ENCODE assay signal across 31 mouse cellular contexts in the genomic region with DNA sequence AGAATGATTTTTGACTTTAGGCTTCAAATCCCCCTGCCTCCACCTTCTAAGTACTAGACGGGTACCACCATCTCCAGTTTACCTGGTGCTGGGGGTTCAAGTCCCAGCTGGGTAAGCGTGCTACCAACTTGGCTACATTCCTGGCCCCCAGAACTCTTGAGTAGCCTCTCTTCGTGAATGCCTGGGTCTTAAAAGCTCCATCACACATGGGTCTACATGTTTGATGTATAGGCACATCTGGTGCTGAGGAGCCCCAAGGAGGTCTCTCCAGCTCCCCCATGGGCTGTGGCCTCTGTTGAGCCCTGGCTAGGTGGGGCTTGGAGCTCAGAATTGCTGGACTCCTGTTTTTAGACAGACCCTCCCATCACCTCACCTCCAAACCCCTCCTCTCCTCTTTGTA.
"Had no signal": no experiment of that assay in that cellular context is flagged by ENCODE, and none has a peak within 500 bp of the region (broad histone marks: within the 10 kb centered on the region; RNA-seq: fewer than 3 reads in every experiment).

No protein-coding gene starts in this region.

- H3K9me3 ChIP-seq: limb, embryonic 10.5 days; limb, embryonic 12.5 days; limb, embryonic 13.5 days; limb, embryonic 15.5 days; liver, embryonic 12.5 days; liver, embryonic 13.5 days; liver, embryonic 15.5 days; lung, embryonic 15.5 days; midbrain, embryonic 10.5 days; midbrain, embryonic 12.5 days; midbrain, embryonic 13.5 days; midbrain, embryonic 15.5 days; neural tube, embryonic 12.5 days had no signal

- DNase-seq: left cerebral cortex, postnatal 4 days; liver; liver, embryonic 13.5 days; liver, postnatal 0 days; lung, adult 18-20 months; lung, adult 2 months; lung, embryonic 14.5 days; lung, postnatal 10 days; lung, postnatal 14 days; lung, postnatal 36 days; lung, postnatal 4 days had no signal

- H3K4me3 ChIP-seq: left cerebral cortex, adult 2 months; limb, embryonic 10.5 days; limb, embryonic 12.5 days; limb, embryonic 13.5 days; limb, embryonic 15.5 days; liver, embryonic 12.5 days; liver, embryonic 13.5 days; liver, embryonic 15.5 days; lung, embryonic 15.5 days; megakaryocyte, embryonic 14.5 days; midbrain, embryonic 10.5 days; midbrain, embryonic 12.5 days; midbrain, embryonic 13.5 days; midbrain, embryonic 15.5 days; myocyte; neural tube, embryonic 12.5 days had no signal

- H3K27me3 ChIP-seq: liver, embryonic 13.5 days; liver, embryonic 15.5 days; lung, embryonic 15.5 days; midbrain, embryonic 12.5 days; midbrain, embryonic 15.5 days; neural tube, embryonic 12.5 days had no signal

- H3K36me3 ChIP-seq: limb, embryonic 10.5 days; limb, embryonic 12.5 days; limb, embryonic 13.5 days; limb, embryonic 15.5 days; liver, embryonic 12.5 days; liver, embryonic 13.5 days; liver, embryonic 15.5 days; lung, embryonic 15.5 days; midbrain, embryonic 10.5 days; midbrain, embryonic 12.5 days; midbrain, embryonic 13.5 days; midbrain, embryonic 15.5 days; neural tube, embryonic 12.5 days had no signal

- H3K27ac ChIP-seq: left cerebral cortex, adult 2 months; limb, embryonic 10.5 days; limb, embryonic 12.5 days; limb, embryonic 13.5 days; limb, embryonic 15.5 days; liver, embryonic 12.5 days; liver, embryonic 13.5 days; liver, embryonic 14.5 days; liver, embryonic 15.5 days; lung, embryonic 15.5 days; macrophage; midbrain, embryonic 10.5 days; midbrain, embryonic 12.5 days; midbrain, embryonic 13.5 days; midbrain, embryonic 15.5 days; neural tube, embryonic 12.5 days had no signal

- H3K4me2 ChIP-seq: limb, embryonic 12.5 days; limb, embryonic 13.5 days; limb, embryonic 15.5 days; liver, embryonic 11.5 days; liver, embryonic 12.5 days; liver, embryonic 13.5 days; liver, embryonic 15.5 days; lung, embryonic 14.5 days; lung, embryonic 15.5 days; midbrain, embryonic 12.5 days; midbrain, embryonic 13.5 days; midbrain, embryonic 15.5 days; neural tube, embryonic 12.5 days had no signal

- H3K4me1 ChIP-seq: limb, embryonic 12.5 days; limb, embryonic 13.5 days; limb, embryonic 15.5 days; liver, embryonic 12.5 days; liver, embryonic 13.5 days; liver, embryonic 15.5 days; lung, embryonic 15.5 days had no signal

- H3K9ac ChIP-seq: limb, embryonic 12.5 days; limb, embryonic 13.5 days; limb, embryonic 15.5 days; liver, embryonic 12.5 days; liver, embryonic 13.5 days; liver, embryonic 14.5 days; liver, embryonic 15.5 days; liver, postnatal 0 days; lung, embryonic 14.5 days; lung, embryonic 15.5 days; midbrain, embryonic 12.5 days; midbrain, embryonic 13.5 days; midbrain, embryonic 15.5 days; neural tube, embryonic 12.5 days had no signal

- ATAC-seq: liver, embryonic 12.5 days; liver, postnatal 0 days; lung, postnatal 0 days; midbrain, embryonic 13.5 days; midbrain, embryonic 15.5 days; midbrain, embryonic 16.5 days had no signal
